Mouse (Mus musculus) intestine, postnatal 0 days (tissue): ENCODE data around the gene Ank2. TPM values are rescaled to one million over a fixed set of nuclear protein-coding genes. Genes with fewer than 3 reads are reported as not detected.

Experiments used
- ATAC-seq: fragments of 200-750 bp; cut with Nextera tagmentation; 2 replicates; pipeline ENCODE4 v1.8.0; 2017; ENCODE audit warnings: mild to moderate bottlenecking, moderate TSS enrichment, moderate library complexity
- H3K27ac ChIP-seq: fragments of 300-500 bp; sonication (generic); 2 replicates; pipeline ENCODE4 v1.5.1; 2014; ENCODE audit warnings: mild to moderate bottlenecking, low read depth, low read length, moderate library complexity
- H3K27me3 ChIP-seq: fragments of 300-500 bp; sonication (generic); replicated peaks from 2 replicates; pipeline ENCODE4 v1.6.1; 2014; ENCODE audit warnings: low read length, mixed read lengths; ENCODE audit not compliant: control insufficient read depth, insufficient read depth
- H3K36me3 ChIP-seq: fragments of 300-500 bp; sonication (generic); 2 replicates; pipeline ENCODE4 v1.6.1; 2014; ENCODE audit warnings: mild to moderate bottlenecking, moderate library complexity; ENCODE audit not compliant: control insufficient read depth, insufficient read depth
- H3K4me1 ChIP-seq: fragments of 300-500 bp; sonication (generic); replicated peaks from 2 replicates; pipeline ENCODE4 v1.6.1; 2014; ENCODE audit warnings: antibody characterized with exemption, low read length, mixed read lengths; ENCODE audit not compliant: control insufficient read depth, insufficient read depth
- H3K4me2 ChIP-seq: fragments of 300-500 bp; sonication (generic); replicated peaks from 2 replicates; pipeline ENCODE4 v1.6.1; 2014; ENCODE audit warnings: low read depth, mild to moderate bottlenecking, moderate library complexity
- H3K4me3 ChIP-seq: fragments of 300-500 bp; sonication (generic); 2 replicates; pipeline ENCODE4 v1.5.1; 2014; ENCODE audit warnings: low read depth, low read length
- H3K9ac ChIP-seq: fragments of 300-500 bp; sonication (generic); 2 replicates; pipeline ENCODE4 v1.6.1; 2014; ENCODE audit warnings: mild to moderate bottlenecking, low read depth, low read length
- H3K9me3 ChIP-seq: fragments of 300-500 bp; sonication (generic); 2 replicates; pipeline ENCODE4 v1.6.1; 2016; ENCODE audit warnings: mixed run types; ENCODE audit not compliant: control insufficient read depth
- CTCF ChIP-seq: sonication (generic); IDR thresholded peaks from 2 replicates; pipeline ENCODE4 v1.5.1; 2016; ENCODE audit warnings: low read depth, mild to moderate bottlenecking, control low read depth, antibody characterized with exemption, moderate library complexity
- WGBS: fragments of 180-500 bp; shearing (Covaris S2); extraction: QIAGEN DNeasy Blood & Tissue Kit; methylation state at CpG from one replicate; pipeline ENCODE4 v1.1.7; 2014; 5-methylcytosine and 5-hydroxymethylcytosine counted together
- polyA plus RNA-seq: library from polyadenylated mRNA; unstranded; fragments of >200 nt; fragmentation: Nextera tagmentation; extraction: Ambion mirVana; gene quantifications from 2 replicates; pipeline ENCODE4 v1.2.1, GENCODE M21; 2015

Gene Ank2
- polyA plus RNA-seq, 1 experiment from 2014 or later: 9.0 TPM

DNA sequence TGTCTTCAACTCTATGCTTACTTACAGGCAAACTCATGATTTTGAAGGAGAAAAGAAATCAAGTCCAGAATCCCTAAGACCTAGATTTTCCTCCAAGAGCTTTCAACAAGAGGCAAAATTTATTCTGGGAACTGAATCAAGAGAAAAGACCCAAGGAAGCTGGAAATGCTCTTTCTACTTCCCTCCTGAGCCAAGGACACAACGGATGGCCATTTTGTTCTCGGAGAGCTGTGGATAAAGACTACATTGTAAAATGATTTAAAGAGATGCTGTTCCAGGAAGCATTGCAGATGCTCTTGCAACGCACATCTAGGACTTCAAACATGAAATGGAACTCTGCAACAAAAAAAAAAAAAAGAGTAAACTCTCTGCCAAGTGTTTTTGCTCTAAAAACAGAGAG is 481.6 kb downstream of the Ank2 start:
- no peak for ATAC-seq
- H3K27me3 ChIP-seq: no peaks in the 10 kb centered on the region
- 69% methylated on average over 3 of the region's 3 CpGs for WGBS

DNA sequence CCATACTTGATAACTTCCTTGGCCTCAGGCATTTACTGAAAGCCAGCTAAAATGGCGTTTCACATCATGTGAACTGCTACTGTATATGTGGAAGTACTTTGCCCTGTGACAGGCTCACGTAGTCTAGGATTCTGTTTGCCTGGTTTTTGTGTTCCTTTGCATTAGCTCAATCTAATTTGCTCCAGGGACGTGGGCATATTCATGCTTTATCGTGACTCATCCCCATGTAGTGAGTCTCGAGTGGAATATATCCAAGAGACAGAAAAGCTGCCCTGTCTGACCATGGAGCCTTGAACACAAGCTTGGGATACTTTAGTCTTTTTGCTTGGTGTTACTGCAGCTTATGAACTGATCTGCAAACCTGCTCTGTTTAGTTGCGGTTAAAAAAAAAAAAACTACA is 483.6 kb downstream of the Ank2 start:
- H3K4me1 ChIP-seq: no peaks in the 10 kb centered on the region; the same call in 1 of the 2 replicates
- H3K9me3 ChIP-seq: no peaks in the 10 kb centered on the region
- H3K4me3 ChIP-seq: no peak overlapping the region
- no peak overlapping the region for H3K27ac ChIP-seq
- no peak overlapping the region for H3K4me2 ChIP-seq
- ATAC-seq: no peak
- no peak for TF ChIP-seq CTCF
- no peaks in the 10 kb centered on the region for H3K36me3 ChIP-seq
- 88% methylated on average over 6 of the region's 6 CpGs for WGBS
- no peak overlapping the region for H3K9ac ChIP-seq
- H3K27me3 ChIP-seq: no peaks in the 10 kb centered on the region

More for the DNA sequence above, 481.6 kb downstream of the Ank2 start:
- H3K27ac ChIP-seq: no peak overlapping the region
- TF ChIP-seq CTCF: no peak
- no peaks in the 10 kb centered on the region for H3K9me3 ChIP-seq
- H3K4me2 ChIP-seq: no peak overlapping the region
- H3K36me3 ChIP-seq: no peaks in the 10 kb centered on the region
- H3K4me3 ChIP-seq: no peak overlapping the region
- H3K9ac ChIP-seq: no peak overlapping the region
- no peaks in the 10 kb centered on the region; the same call in 1 of the 2 replicates for H3K4me1 ChIP-seq

GRCm38 (mm10) chr3:127015175-127015574 is 484.0 kb downstream of the Ank2 start:
- no peaks in the 10 kb centered on the region for H3K27me3 ChIP-seq
- no peaks in the 10 kb centered on the region; the same call in 1 of the 2 replicates for H3K4me1 ChIP-seq
- WGBS: 83% methylated on average over 6 of the region's 6 CpGs
- peak; percentile 22; the same call in 1 of the 2 replicates for TF ChIP-seq CTCF
- H3K4me2 ChIP-seq: no peak overlapping the region
- H3K4me3 ChIP-seq: no peak overlapping the region
- no peak overlapping the region for H3K27ac ChIP-seq
- H3K9me3 ChIP-seq: no peaks in the 10 kb centered on the region
- no peaks in the 10 kb centered on the region for H3K36me3 ChIP-seq
- H3K9ac ChIP-seq: no peak overlapping the region
- no peak for ATAC-seq

DNA sequence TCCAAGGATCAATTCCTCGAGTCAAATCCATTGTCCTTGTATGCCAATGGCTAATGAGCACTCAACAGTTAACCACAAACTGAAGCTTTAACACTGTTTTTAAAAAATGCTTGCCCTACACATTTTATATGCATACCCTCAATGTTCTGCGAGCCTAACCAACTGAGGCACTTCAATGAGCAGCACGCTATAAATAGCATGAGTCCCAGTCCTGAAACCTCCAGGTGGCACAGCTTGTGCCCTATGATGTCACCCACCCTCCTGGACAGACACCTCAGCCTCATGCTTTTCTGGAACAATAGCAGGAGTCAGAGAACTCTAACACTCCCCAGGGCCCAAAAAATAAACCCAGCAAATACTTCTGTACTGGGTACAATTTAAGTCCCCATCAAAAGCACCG is 485.2 kb downstream of the Ank2 start:
- 82% methylated on average over 4 of the region's 4 CpGs for WGBS
- ATAC-seq: no peak

GRCm38 (mm10) chr3:127012525-127012924 is 486.6 kb downstream of the Ank2 start:
- Histone ChIP-seq H3K9me3 (no peaks in the 10 kb centered on the region), H3K9ac (no peak overlapping the region), H3K36me3 (no peaks in the 10 kb centered on the region), H3K27me3 (no peaks in the 10 kb centered on the region), H3K27ac (no peak overlapping the region), H3K4me2 (no peak overlapping the region), H3K4me3 (no peak overlapping the region), H3K4me1 (no peaks in the 10 kb centered on the region)
- WGBS: 63% methylated on average over 8 of the region's 8 CpGs
- ATAC-seq: no peak
- TF ChIP-seq CTCF: peak; percentile 75

More for the DNA sequence above, 485.2 kb downstream of the Ank2 start:
- TF ChIP-seq CTCF: no peak
- Histone ChIP-seq H3K27me3 (no peaks in the 10 kb centered on the region), H3K9me3 (no peaks in the 10 kb centered on the region), H3K9ac (no peak overlapping the region), H3K4me1 (no peaks in the 10 kb centered on the region), H3K36me3 (no peaks in the 10 kb centered on the region), H3K27ac (no peak overlapping the region), H3K4me2 (no peak overlapping the region), H3K4me3 (no peak overlapping the region)

DNA sequence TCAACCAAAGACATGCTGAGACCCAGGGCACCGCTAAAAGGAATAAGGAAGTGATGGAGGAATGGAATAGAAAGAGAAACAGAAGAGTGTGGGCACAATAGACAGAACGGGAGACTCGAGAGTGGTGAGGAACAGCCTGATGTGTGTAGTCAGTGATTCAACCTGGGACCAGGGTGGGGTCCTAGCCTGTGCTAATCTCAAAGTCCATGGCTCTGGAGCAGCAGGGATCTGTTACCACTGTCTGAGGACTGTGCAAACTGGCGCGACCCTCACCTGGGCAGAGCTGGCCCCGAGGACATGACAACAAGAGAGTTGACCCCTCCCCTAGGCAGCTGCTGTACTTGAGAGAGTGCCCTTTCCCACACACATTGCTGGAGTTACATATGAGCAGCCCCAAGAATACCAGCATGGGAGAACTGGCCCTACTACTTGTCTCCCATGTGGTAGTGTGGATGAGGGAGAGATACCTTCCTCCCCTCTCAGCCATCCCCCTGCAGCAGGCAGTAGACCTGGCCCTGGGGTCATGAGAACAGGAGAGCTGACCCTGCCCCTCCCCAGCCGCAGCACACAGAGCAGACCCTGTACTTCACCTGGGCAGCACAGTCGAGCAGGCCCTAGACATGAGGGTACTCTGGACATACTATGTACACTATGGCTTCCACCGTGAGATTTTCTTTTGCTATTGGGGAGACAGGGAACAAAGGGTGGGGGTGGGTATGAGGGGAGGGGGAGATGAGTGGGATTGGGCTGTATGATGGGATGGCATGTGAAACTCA is 493.1 kb downstream of the Ank2 start:
- H3K4me1 ChIP-seq: no peaks in the 10 kb centered on the region
- no peaks in the 10 kb centered on the region for H3K9me3 ChIP-seq
- TF ChIP-seq CTCF: no peak
- no peaks in the 10 kb centered on the region for H3K36me3 ChIP-seq
- WGBS: 81% methylated on average over 9 of the region's 9 CpGs
- peak; percentile 75 for ATAC-seq
- no peak overlapping the region; the same call in 1 of the 2 replicates for H3K4me2 ChIP-seq
- no peak overlapping the region for H3K27ac ChIP-seq
- no peak overlapping the region for H3K4me3 ChIP-seq
- no peaks in the 10 kb centered on the region for H3K27me3 ChIP-seq
- H3K9ac ChIP-seq: no peak overlapping the region
